Mouse (Mus musculus) kidney, postnatal 0 days (tissue): ENCODE data around the gene Rpa2. TPM values are rescaled to one million over a fixed set of nuclear protein-coding genes. Genes with fewer than 3 reads are reported as not detected.

Experiments
- ATAC-seq: fragments of 200-750 bp; cut with Nextera tagmentation; replicated peaks from 2 replicates; pipeline ENCODE4 v1.8.0; 2017; ENCODE audit warnings: low read depth, moderate number of reproducible peaks, moderate TSS enrichment, moderate library complexity; ENCODE audit not compliant: low FRiP score
- DNase-seq: peaks from one replicate; pipeline ENCODE4 v3.0.0-alpha.2; 2016; ENCODE audit warnings: low spot score
- H3K27ac ChIP-seq: fragments of 300-500 bp; sonication (generic); 2 replicates; pipeline ENCODE4 v1.5.1; 2014; ENCODE audit warnings: mild to moderate bottlenecking
- H3K27me3 ChIP-seq: fragments of 300-500 bp; sonication (generic); 2 replicates; pipeline ENCODE4 v1.6.1; 2014; ENCODE audit warnings: low read length, mixed read lengths; ENCODE audit not compliant: insufficient read depth
- H3K36me3 ChIP-seq: fragments of 300-500 bp; sonication (generic); 2 replicates; pipeline ENCODE4 v1.6.1; 2014; ENCODE audit warnings: low read length, mixed read lengths; ENCODE audit not compliant: insufficient read depth
- H3K4me1 ChIP-seq: fragments of 300-500 bp; sonication (generic); replicated peaks from 2 replicates; pipeline ENCODE4 v1.6.1; 2014; ENCODE audit warnings: antibody characterized with exemption, low read length, mixed read lengths; ENCODE audit not compliant: insufficient read depth
- H3K4me2 ChIP-seq: fragments of 300-500 bp; sonication (generic); 2 replicates; pipeline ENCODE4 v1.6.1; 2014; ENCODE audit warnings: mild to moderate bottlenecking, low read length, moderate library complexity, mixed read lengths
- H3K4me3 ChIP-seq: fragments of 300-500 bp; sonication (generic); replicated peaks from 2 replicates; pipeline ENCODE4 v1.5.1; 2014; ENCODE audit warnings: low read depth, low read length
- H3K9ac ChIP-seq: fragments of 300-500 bp; sonication (generic); 2 replicates; pipeline ENCODE4 v1.6.1; 2014; ENCODE audit warnings: low read depth, low read length
- H3K9me3 ChIP-seq: fragments of 300-500 bp; sonication (generic); replicated peaks from 2 replicates; pipeline ENCODE4 v1.6.1; 2016; ENCODE audit warnings: low read length, inconsistent platforms, mixed read lengths
- CTCF ChIP-seq: IDR thresholded peaks from 2 replicates; pipeline ENCODE4 v1.5.1; 2016; ENCODE audit warnings: antibody characterized with exemption, low read depth, mild to moderate bottlenecking, moderate library complexity
- WGBS: fragments of 180-500 bp; shearing (Covaris S2); extraction: QIAGEN DNeasy Blood & Tissue Kit; methylation state at CpG from one replicate; pipeline ENCODE4 v1.1.7; 2014; 5-methylcytosine and 5-hydroxymethylcytosine counted together
- polyA plus RNA-seq: library from polyadenylated mRNA; unstranded; fragments of >200 nt; fragmentation: Nextera tagmentation; extraction: Ambion mirVana; gene quantifications from 2 replicates; pipeline ENCODE4 v1.2.1, GENCODE M21; 2015

The Rpa2 gene
- polyA plus RNA-seq, 1 experiment from 2014 or later = 60.0 TPM

- H3K9ac ChIP-seq = no peak overlapping the region
- WGBS = 53% methylated on average over 9 of the region's 9 CpGs
These were observed 20.4 kb upstream of the Rpa2 start for GRCm38 (mm10) chr4:132747664-132748259.

DNA sequence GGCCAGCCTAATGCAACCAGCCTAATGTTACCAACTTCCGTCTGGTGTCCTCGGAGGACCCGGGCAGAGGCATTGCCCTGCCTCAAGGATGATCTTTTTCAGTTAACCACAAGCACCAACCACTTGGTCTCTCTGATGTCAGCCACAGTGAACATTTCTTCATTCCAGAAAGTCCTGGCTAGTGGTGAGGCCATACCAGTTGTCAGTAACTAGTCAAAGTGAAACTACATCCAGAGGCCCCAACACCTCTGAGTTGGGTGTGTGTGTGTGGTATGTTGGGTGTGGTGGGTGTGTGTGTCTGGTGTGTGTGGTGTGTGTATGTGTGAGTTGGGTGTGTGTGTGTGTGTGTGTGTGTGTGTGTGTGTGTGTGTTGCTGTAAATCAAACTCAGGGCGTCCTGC lies 19.4 kb upstream of the Rpa2 start:
- DNase-seq = no peak
- Histone ChIP-seq H3K4me3 (no peak overlapping the region), H3K27me3 (no peaks in the 10 kb centered on the region), H3K27ac (no peak overlapping the region), H3K4me1 (no peaks in the 10 kb centered on the region), H3K36me3 (no peaks in the 10 kb centered on the region), H3K4me2 (no peak overlapping the region), H3K9me3 (no peaks in the 10 kb centered on the region), H3K9ac (no peak overlapping the region)
- no peak for ATAC-seq
- 87% methylated on average over 4 of the region's 4 CpGs for WGBS
- no peak for TF ChIP-seq CTCF

More at GRCm38 (mm10) chr4:132747664-132748259, 20.4 kb upstream of the Rpa2 start:
- H3K9me3 ChIP-seq = no peaks in the 10 kb centered on the region
- H3K4me1 ChIP-seq = no peaks in the 10 kb centered on the region
- no peaks in the 10 kb centered on the region for H3K36me3 ChIP-seq
- peak; percentile 56 for DNase-seq
- peak overlapping the region; percentile 76 for H3K27ac ChIP-seq
- 0 out of 2 replicates have a peak, but pooled peaks have one; percentile 33 for ATAC-seq
- no peak for TF ChIP-seq CTCF
- H3K4me3 ChIP-seq = no peak overlapping the region
- no peaks in the 10 kb centered on the region for H3K27me3 ChIP-seq
- peak overlapping the region; percentile 13; the same call in 1 of the 2 replicates for H3K4me2 ChIP-seq

- TF ChIP-seq CTCF = no peak
- DNase-seq (no peak), ATAC-seq (no peak)
- no peaks in the 10 kb centered on the region for H3K36me3 ChIP-seq
- H3K27me3 ChIP-seq = no peaks in the 10 kb centered on the region
- H3K9me3 ChIP-seq = no peaks in the 10 kb centered on the region
- no peaks in the 10 kb centered on the region for H3K4me1 ChIP-seq
- no peak overlapping the region for H3K4me3 ChIP-seq
- WGBS = 86% methylated on average over 6 of the region's 6 CpGs
- no peak overlapping the region for H3K9ac ChIP-seq
- no peak overlapping the region for H3K4me2 ChIP-seq
- H3K27ac ChIP-seq = no peak overlapping the region
These were observed 18.7 kb upstream of the Rpa2 start for GRCm38 (mm10) chr4:132749258-132749982.

DNA sequence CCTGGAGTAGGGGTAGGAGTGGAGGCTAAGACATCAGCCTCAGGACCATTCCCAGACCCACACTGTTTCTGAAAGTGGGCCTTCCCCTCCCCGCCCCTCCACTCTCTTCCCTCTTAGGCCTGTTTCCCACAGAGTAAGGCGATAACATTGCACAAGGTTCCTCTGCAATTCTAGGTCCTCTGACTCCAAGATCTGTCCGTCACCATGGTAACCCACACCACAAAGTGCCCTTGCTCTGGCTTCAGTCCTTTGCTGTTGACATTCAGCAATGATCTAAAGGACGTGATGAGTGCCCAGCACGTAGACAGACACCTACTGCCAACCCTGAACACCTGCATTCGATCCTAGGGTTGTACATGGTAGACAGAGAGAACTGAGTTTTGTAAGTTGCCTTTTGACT lies 15.1 kb upstream of the Rpa2 start:
- Histone ChIP-seq H3K4me2 (no peak overlapping the region), H3K27me3 (no peaks in the 10 kb centered on the region), H3K9me3 (no peaks in the 10 kb centered on the region), H3K36me3 (no peaks in the 10 kb centered on the region), H3K9ac (no peak overlapping the region), H3K4me3 (no peak overlapping the region), H3K27ac (no peak overlapping the region), H3K4me1 (peaks cover 6% of the 10 kb centered on the region)
- TF ChIP-seq CTCF = no peak
- ATAC-seq = no peak
- DNase-seq = no peak
- 69% methylated on average over 6 of the region's 6 CpGs for WGBS

- DNase-seq (peak; percentile 93), ATAC-seq (peak; percentile 88)
- Histone ChIP-seq H3K4me1 (peaks cover 6% of the 10 kb centered on the region), H3K27me3 (no peaks in the 10 kb centered on the region), H3K9ac (peak within 1 kb of the TSS; percentile 49), H3K4me3 (peak within 1 kb of the TSS; percentile 37), H3K36me3 (no peaks in the 10 kb centered on the region), H3K4me2 (peak within 1 kb of the TSS; percentile 83), H3K27ac (0 out of 2 replicates have a peak within 1 kb of the TSS, but pooled peaks have one; percentile 15), H3K9me3 (no peaks in the 10 kb centered on the region)
- peak; percentile 69 for TF ChIP-seq CTCF
- WGBS = under 1% methylated on average over 22 of the region's 22 CpGs
These were observed 11.2 kb upstream of the Rpa2 start, which contains the start of gene Smpdl3b for GRCm38 (mm10) chr4:132756974-132757373. Gene Smpdl3b (minus strand): TSS chr4:132757252.

DNA sequence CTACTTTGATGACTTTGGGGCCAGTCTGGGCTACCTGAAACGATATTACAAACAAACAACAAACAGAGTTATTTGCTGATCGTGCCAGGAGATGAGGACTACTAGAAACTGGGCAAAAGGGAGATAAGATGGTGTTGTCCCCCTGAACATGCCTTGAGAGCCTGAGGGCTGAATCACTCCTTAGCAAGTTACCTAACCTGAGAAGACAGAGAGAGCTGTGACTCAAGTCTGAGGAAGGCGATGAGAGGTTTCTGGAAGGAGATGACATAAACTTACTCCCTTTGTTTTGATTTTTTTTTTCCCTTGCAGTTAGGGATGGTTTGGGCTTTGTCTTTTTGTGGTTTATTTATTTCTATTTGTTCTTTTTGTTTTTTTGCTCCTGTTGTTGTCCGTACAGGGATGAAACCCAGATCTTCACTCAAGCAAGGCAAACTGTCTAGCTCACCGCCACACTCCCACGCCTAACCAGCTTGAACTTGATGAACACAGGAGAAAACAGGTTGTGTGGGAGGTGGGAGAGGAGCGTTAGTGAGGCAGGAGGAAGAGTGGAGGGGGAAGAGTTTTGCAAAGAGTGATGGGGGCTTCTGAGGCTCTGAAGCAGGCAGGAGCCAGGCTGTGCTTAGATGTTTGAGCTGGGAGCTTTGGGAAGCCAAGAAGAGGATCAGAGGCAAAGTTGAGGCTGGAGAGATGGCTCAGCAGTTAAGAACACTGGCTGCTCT lies 10.3 kb upstream of the Rpa2 start:
- TF ChIP-seq CTCF = no peak
- H3K4me1 ChIP-seq = peaks cover 6% of the 10 kb centered on the region
- DNase-seq = peak; percentile 57
- ATAC-seq = no peak
- H3K36me3 ChIP-seq = no peaks in the 10 kb centered on the region
- H3K4me3 ChIP-seq = no peak overlapping the region
- 45% methylated on average over 7 of the region's 7 CpGs for WGBS
- 0 out of 2 replicates have a peak overlapping the region, but pooled peaks have one; percentile 83 for H3K4me2 ChIP-seq
- H3K9me3 ChIP-seq = no peaks in the 10 kb centered on the region
- H3K27me3 ChIP-seq = no peaks in the 10 kb centered on the region
- H3K9ac ChIP-seq = no peak overlapping the region
- 0 out of 2 replicates have a peak overlapping the region, but pooled peaks have one; percentile 15 for H3K27ac ChIP-seq
